Mouse (Mus musculus): ENCODE results near the gene Ncl.

Gene Ncl

DNA sequence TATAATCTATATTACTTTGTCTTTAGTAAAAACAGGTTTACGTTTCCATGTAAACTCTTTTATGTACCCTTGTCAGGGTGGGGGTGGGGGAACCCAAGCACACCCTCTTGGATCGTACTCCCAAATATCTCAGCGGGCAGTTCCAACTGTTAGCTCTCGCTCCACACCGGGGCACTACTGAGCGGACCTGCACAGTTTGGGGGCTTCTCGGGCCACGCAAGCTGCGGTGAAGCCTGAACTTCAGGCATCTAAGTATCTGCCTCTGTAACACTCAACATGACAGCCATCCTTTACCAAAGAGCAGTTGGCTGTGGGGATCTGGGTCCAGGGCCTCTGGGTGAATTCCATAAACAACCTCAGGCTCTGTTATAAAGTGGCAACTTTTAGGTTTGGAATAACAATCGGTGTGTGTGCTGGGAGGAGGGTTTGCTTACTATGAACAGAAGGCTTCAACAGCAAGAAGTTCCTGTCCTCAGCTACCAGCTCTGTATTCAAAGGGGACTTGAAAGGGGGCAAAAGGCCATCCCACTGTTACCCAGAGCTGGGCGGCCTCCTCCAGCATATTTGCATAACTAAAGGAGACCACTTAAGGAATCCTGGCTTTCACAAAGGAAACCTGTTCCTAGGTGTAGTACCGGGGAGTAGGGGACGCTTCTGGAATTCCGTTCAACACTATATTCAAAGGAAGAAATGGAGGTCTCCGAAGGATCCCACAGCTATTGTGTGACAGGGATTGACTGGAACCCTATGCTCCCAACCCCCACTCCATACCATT, 48.5 kb downstream of the Ncl start:
- POLR2A ChIA-PET, result interaction anchor here (0.6 to 11.3 kb wide), 76 partner anchors 7 to 291 kb away, joined by 3 to 120 read pairs (median 5); partner anchors contain the start of genes Ncl (in 3 of the 4), Ptma (in 3 of the 4), Armc9 (in 2 of the 4) and B3gnt7 (in 2 of the 4)
- CTCF ChIA-PET, result interaction anchor here (0.7 to 5.4 kb wide), 21 partner anchors 8 to 133 kb away, joined by 3 to 32 read pairs (median 4); partner anchors contain the start of genes B3gnt7 (in 1 of the 4) and Ncl (in 1 of the 4)

GRCm38 (mm10) chr1:86309270-86309833, 49.8 kb downstream of the Ncl start:
- POLR2A ChIA-PET, result interaction anchor here (0.6 to 11.3 kb wide), 34 partner anchors 9 to 249 kb away, joined by 3 to 120 read pairs (median 5); partner anchors contain the start of genes Ncl (in 3 of the 4), Ptma (in 2 of the 4) and Armc9 (in 1 of the 4)
- CTCF ChIA-PET, result interaction anchor here (0.5 to 5.4 kb wide), 10 partner anchors 9 to 131 kb away, joined by 3 to 32 read pairs (median 5); no protein-coding TSS in a partner anchor

DNA sequence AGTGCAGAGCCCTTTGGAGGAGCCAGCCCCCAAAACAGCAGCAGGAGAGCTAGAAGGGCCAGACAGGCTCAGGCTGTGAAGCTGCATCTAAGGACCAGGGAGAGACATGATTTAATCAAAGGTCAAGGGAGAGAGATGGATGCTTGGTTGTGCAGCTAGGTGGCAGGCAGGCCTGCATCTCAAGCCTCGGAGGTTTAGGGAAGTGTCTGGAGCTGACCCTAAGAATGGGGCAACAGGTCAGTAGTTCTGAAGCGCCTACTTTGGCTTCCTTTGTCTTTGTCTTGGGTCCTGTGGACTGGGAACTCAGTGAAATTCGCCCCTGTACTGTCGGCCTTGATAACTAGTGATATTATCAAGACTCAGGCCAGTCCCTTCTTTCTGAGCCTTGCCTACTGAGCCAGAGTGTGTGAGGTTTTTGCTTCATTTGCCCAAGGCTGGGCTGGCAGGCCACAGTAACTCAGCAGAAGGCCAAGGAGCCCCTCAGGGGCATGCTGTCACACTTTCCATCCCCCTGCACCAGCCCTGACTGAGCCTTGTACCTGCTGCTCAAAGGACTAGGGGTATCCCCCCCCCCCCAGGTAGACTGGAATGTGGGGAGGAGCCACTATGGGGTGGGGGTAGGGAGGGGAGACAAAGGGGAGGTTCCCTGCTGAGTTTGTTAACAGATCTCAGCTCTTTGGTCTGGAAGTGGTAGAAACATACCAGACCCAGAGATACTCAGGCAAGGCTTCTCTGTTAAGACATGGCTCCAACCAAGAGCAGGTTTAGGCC, 51.1 kb downstream of the Ncl start:
- ChIA-PET POLR2A (interaction anchor here (0.6 to 11.3 kb wide), 46 partner anchors 8 to 1989 kb away, joined by 3 to 120 read pairs (median 4); partner anchors contain the start of genes Ncl (in 3 of the 4), Armc9 (in 2 of the 4) and Ptma (in 2 of the 4)), CTCF (interaction anchor here in 3 of 4 experiments (0.6 to 5.4 kb wide), 10 partner anchors 13 to 135 kb away, joined by 3 to 32 read pairs (median 5); no protein-coding TSS in a partner anchor)

DNA sequence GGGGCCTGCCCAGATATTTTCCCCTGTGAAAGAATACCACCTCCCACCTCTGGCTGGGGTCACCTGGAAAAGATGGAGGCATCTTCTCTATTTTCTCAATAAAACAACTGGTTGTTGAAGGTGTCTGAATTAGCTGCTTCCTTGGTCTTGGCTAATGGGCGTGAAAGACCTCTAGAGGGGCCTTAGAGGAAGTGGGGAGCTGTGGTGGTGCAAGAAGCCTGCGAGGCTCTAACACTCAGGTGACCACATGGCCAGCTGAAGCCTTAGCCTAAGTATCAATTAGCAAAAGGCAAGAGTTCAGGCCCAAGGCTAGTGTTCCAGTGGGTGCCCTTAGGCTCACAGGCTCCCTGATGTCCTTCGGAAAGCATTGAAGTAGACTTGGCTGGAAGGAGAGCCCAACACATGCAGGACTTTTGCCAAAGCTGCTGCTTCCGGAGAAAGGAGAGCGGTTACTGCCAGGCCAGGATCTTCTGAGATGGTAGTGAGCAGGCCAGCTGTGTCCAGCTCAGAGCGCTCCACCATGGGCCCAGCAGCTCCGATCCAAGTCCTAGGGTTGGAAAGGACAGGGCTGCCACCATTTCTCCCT, 51.9 kb downstream of the Ncl start:
- ChIA-PET CTCF (interaction anchor here in 2 of 4 experiments (1.0 to 5.4 kb wide), 4 partner anchors 69 to 129 kb away, joined by 3 to 32 read pairs (median 7); no protein-coding TSS in a partner anchor), POLR2A (interaction anchor here (0.9 to 11.3 kb wide), 22 partner anchors 7 to 221 kb away, joined by 3 to 120 read pairs (median 5); partner anchors contain the start of genes Ncl (in 1 of the 4) and Ptma (in 1 of the 4))

DNA sequence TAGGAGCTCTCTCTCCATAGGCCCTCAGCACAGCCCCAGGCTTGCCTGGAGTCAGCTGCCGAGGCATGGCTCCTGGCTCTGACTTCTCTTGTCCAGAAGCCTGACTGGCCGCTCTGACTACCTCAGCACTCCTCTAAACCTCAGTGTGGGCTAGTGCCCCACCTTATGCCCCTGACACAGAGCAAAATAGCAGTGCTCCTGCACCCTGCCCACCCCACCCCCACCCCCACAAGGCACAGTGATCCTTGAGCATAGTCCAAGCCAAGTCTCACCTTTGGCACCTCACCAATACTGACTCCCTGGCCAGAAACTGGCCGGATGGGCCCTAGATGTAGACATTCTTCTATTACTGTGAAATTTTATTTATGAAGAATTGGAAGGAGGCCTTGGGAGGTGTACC, 52.5 kb downstream of the Ncl start:
- ChIA-PET POLR2A (interaction anchor here (1.0 to 11.3 kb wide), 15 partner anchors 9 to 220 kb away, joined by 3 to 120 read pairs (median 5); partner anchors contain the start of genes Ncl (in 1 of the 4) and Ptma (in 1 of the 4)), CTCF (no interaction called here)

DNA sequence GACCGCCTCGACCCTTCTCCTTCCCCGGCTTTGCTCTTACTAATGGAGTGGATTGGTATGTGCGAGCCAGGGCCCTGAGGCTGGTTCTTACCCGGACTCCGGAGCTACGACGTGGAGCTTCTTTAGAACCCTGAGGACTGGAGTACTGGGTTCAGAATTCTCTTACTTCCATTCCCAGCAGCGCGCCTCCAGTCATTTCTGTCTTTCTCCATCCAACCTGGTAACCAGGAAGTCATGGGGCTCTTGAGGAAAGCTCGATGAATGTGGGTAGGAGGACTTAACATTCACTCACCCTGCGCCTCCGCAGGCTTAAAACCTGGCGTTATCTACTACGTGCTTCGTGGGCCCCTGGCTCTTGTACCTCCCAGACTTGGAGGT, 55.3 kb downstream of the Ncl start:
- CTCF ChIA-PET, result interaction anchor here in 3 of 4 experiments (0.6 to 1.8 kb wide), 5 partner anchors 18 to 146 kb away, joined by 3 to 7 read pairs (median 3); no protein-coding TSS in a partner anchor
- POLR2A ChIA-PET, result interaction anchor here in 3 of 4 experiments (0.8 to 11.3 kb wide), 38 partner anchors 7 to 239 kb away, joined by 3 to 120 read pairs (median 4); partner anchors contain the start of genes Ncl (in 2 of the 3), Ptma (in 2 of the 3), Armc9 (in 1 of the 3) and Psmd1 (in 1 of the 3)

DNA sequence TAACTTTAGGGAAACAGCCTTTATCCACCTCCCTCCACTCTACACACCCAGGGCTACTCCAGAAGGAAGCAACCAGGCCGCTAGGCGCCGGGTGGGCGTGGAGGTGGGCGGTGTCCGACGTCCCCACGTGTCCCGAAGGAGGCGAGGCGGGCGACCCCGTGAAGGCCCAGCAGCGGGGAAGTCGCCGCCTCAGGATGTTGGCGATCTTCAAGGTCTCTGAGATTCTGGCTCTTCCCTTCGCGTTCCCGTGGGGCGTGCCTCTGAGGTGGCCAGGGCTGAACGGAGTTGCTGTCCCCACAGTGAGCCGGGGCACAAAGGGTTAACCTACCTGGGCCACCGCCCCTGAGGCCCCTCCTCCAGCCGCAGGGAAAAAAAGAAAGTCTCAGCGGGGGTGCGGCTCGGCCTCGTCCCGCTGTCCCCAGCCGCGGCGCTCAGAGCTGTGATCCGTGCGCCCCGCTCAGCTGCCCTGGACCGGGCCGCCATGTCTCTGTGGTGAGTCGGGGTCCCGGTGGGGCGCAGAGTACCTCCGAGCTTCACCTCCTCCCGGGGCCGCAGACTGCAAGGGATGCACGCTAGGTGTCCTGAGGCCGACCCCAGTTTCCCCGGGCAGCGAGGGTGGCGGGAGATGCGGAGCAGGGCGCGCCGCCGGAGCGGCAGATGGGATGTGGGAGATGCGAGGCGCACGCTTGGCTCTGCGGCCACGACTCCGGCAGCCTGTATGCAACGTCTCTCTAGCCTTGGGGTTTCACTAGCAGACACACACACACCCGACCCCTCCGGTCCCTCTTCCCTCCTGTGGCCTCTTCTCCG, 55.9 kb downstream of the Ncl start:
- POLR2A ChIA-PET, result interaction anchor here in 3 of 4 experiments (0.5 to 11.3 kb wide), 36 partner anchors 8 to 239 kb away, joined by 3 to 120 read pairs (median 4); partner anchors contain the start of genes Ncl (in 2 of the 3), Ptma (in 2 of the 3), Armc9 (in 1 of the 3) and Psmd1 (in 1 of the 3)
- CTCF ChIA-PET, result interaction anchor here in 3 of 4 experiments (0.6 to 1.8 kb wide), 9 partner anchors 8 to 192 kb away, joined by 3 to 7 read pairs (median 3); no protein-coding TSS in a partner anchor

- ChIA-PET POLR2A (interaction anchor here in 3 of 4 experiments (0.9 to 3.4 kb wide), 8 partner anchors 9 to 114 kb away, joined by 3 to 15 read pairs (median 8); partner anchors contain the start of gene Ncl (in 1 of the 3)), CTCF (interaction anchor here in 2 of 4 experiments (0.6 to 1.1 kb wide), 4 partner anchors 9 to 191 kb away, joined by 3 to 4 read pairs (median 3); no protein-coding TSS in a partner anchor)
Measured at GRCm38 (mm10) chr1:86302532-86302931, 56.7 kb downstream of the Ncl start, which contains the start of gene B3gnt7. TSS of gene B3gnt7 (plus strand) at chr1:86302832.

DNA sequence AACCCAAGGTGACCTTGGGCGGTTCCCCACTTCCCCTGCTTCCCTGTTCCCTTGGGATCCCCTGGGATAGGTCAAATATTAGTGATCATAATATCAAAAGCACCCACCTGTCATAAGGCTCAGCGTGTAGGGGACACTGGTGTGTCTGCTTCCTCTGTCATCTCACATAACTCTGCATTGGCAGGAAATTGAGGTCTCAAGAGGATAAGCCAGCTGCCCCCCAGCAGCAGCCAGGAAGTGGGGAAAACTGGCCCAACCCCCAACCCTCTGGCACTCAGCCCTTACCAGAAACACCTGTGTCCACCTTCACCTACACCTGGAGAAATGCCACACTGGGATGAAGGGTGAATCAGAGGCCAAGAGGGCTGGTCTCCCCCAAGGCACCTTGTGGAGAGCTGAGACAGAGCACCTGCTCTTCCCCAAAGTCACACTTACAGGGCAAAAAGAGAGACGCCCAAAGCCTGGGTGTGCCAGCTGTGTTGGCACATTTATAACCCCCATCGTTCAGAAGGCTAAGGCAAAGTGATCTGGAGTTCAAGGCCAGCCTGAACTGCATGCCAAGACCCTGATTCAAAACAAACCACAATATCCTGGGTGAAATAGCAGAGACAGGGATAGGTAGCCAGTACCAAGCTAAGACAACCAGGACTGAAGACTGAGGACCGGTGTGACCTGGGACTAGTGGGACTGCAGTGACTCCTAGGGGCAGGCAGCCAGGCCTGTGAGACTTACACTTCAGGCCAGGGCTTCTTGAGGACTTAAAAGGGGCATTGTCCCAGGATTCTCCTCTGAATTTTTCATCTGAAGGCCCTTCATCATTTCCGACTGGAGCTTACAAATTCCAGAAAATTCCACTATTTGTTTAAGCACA, 57.7 kb downstream of the Ncl start:
- POLR2A ChIA-PET, result interaction anchor here (0.5 to 8.3 kb wide), 16 partner anchors 7 to 114 kb away, joined by 3 to 92 read pairs (median 5); partner anchors contain the start of gene Ncl (in 1 of the 4)
- CTCF ChIA-PET, result interaction anchor here (0.6 to 2.1 kb wide), 9 partner anchors 34 to 187 kb away, joined by 3 to 7 read pairs (median 3); no protein-coding TSS in a partner anchor

GRCm38 (mm10) chr1:86300731-86301130, 58.5 kb downstream of the Ncl start:
- POLR2A ChIA-PET, result interaction anchor here in 3 of 4 experiments (0.5 to 8.3 kb wide), 17 partner anchors 8 to 113 kb away, joined by 3 to 92 read pairs (median 6); partner anchors contain the start of gene Ncl (in 1 of the 3)
- CTCF ChIA-PET, result interaction anchor here in 3 of 4 experiments (0.7 to 2.1 kb wide), 6 partner anchors 8 to 122 kb away, joined by 3 to 7 read pairs (median 3); no protein-coding TSS in a partner anchor

DNA sequence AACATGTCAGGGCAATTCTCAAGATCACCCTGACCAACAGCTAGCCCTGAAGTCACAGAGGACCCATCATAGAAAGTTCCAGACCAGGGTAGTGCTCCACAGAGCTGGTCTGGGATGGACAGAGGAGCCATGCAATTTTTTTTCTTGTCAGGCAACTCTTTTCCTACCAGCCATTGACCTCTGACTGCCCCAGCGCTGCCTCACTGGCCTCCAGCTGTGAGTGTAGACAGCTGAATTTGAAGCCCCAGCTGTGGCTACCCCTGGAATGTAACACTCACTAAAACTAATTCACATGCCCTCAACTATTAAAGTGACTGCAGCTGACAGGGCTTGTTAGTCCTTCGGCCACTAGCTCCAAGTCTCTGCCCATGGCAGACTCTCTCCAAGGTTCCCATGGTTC, 59.1 kb downstream of the Ncl start:
- CTCF ChIA-PET, result interaction anchor here in 3 of 4 experiments (0.6 to 2.1 kb wide), 6 partner anchors 9 to 130 kb away, joined by 3 to 7 read pairs (median 3); no protein-coding TSS in a partner anchor
- POLR2A ChIA-PET, result interaction anchor here in 3 of 4 experiments (0.7 to 8.3 kb wide), 20 partner anchors 9 to 146 kb away, joined by 3 to 92 read pairs (median 6); partner anchors contain the start of gene Ncl (in 2 of the 3)

All from embryonic stem cell, embryonic (primary cell).